Mouse (Mus musculus): ENCODE results near the gene Klf15. TPM values are rescaled to one million over a fixed set of nuclear protein-coding genes. Genes with fewer than 3 reads are reported as not detected.

Klf15 gene
- polyA plus RNA-seq, 1 experiment: 31.9 TPM

DNA sequence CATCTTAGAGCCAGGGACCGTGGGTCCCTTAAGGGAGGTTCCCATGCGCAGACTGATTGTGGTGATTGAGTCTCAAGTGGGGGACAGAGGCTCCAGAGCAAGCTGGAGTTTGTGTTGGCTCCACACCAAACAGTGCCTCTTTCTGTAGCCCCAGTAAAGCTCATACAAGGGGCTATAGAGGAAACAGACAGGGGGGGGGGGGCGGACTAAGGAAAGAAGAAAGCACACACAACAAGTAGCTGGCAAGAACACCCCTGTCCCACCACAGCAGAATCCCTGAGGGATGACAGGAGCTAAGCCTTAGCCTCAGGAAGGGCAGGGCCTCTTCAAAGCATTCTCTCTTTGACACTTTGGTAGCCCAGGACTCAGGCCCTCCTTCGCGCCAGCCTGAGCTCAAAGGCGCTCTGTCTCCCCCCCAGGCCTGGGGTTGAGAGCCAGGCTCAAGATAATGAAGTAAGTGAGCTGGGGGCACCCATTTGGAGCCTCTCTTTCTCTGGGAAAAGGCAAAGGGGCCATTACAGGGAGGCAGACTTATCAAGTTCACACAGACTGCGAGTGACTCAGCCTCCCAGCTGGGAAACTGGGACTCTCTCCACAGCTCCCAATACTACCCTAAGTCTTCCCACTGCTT, 33.0 kb downstream of the Klf15 start:
- Histone ChIP-seq H3K4me1 (ENCODE audit: control insufficient read depth, insufficient read depth, low read length) (no peaks in the 10 kb centered on the region), H3K4me3 (ENCODE audit: insufficient read depth, low read length) (no peak overlapping the region), H3K27ac (ENCODE audit: insufficient read depth, low read length) (no peak overlapping the region)
- TF ChIP-seq POLR2A (IDR thresholded peaks at IDR 0.05; ENCODE audit: extremely low read depth, insufficient read depth, low read length) (no peak), CTCF (IDR thresholded peaks at IDR 0.05; ENCODE audit: extremely low read depth, insufficient read depth, low read length) (no peak)

DNA sequence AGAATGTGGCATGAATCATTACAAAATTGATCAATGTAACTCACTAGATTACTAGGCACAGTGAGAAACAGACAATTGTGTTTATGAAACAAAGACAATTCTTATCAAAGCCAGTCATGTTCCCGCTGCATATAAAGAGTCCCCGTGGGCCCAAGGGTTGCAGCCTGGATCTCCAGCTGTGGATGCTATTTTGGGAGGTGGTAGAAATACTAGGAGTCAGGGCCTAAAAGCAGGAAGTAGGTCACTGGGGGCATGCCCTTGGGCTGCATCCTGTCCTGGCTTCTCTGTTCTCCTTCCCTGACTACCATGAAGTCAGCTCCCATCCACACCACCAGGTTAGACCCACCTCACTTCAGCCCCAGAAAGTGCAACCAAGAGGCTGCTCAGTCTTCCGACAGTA, 33.8 kb downstream of the Klf15 start:
- H3K4me3 ChIP-seq (ENCODE audit: insufficient read depth, low read length): no peak overlapping the region
- no peak for TF ChIP-seq CTCF (IDR thresholded peaks at IDR 0.05; ENCODE audit: extremely low read depth, insufficient read depth, low read length)
- TF ChIP-seq POLR2A (IDR thresholded peaks at IDR 0.05; ENCODE audit: extremely low read depth, insufficient read depth, low read length): no peak
- no peaks in the 10 kb centered on the region for H3K4me1 ChIP-seq (ENCODE audit: control insufficient read depth, insufficient read depth, low read length)
- H3K27ac ChIP-seq (ENCODE audit: insufficient read depth, low read length): no peak overlapping the region

DNA sequence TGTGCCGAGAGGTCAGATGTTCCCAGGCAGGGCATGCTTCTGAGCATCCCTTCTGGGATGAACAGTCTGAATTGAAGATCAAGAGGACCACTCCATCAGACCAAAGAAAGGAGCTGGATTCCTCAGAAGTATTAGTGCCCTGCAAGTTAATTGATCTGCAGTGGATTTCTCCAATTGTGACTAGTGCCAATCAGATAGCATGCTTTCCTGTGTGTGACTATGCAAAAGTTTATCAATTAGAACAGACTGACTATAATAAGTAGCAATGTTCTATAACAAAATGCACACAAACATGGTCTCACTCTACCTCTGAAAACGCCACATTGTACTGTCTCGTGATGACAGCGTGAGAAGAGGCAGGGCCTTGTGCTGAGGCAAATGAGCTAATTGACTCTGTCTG, 37.1 kb downstream of the Klf15 start:
- TF ChIP-seq CTCF (IDR thresholded peaks at IDR 0.05; ENCODE audit: extremely low read depth, insufficient read depth, low read length): no peak
- TF ChIP-seq POLR2A (IDR thresholded peaks at IDR 0.05; ENCODE audit: extremely low read depth, insufficient read depth, low read length): no peak
- H3K27ac ChIP-seq (ENCODE audit: insufficient read depth, low read length): no peak overlapping the region
- H3K4me1 ChIP-seq (ENCODE audit: control insufficient read depth, insufficient read depth, low read length): no peaks in the 10 kb centered on the region
- no peak overlapping the region for H3K4me3 ChIP-seq (ENCODE audit: insufficient read depth, low read length)

DNA sequence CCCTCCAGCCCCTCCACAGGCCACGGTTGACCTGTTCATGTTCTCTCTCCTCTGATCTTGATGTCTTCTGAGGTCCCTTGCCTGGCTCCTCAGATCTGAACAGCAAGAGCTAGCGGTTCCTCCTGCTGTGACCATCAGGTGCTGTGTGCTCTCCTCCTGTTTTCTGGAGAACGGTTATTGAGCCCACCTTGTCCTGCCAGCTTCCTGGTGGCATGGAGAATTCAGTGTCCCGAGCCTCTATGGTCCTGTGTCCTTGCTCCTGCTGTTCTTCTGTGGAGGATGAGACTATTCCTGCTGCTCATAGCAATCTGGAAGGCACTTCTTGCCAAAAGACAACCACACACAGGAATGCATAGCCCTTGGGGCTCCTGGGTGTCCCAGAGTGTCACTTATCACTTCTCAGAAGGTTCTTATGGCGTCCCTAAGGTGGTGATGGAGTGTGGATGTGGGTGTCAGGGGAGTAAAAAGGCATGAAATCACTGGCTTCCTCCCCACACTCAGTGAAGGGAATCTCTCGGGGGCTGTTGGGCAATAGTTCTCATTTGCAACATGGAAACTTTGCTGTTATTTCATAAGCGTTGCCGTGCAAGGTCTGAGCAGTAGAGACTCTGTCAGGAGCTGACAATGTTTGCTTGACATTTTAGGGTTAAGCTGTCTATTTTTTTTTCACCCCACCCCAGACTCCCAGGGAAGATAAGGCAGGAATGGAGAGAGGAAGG, 39.0 kb downstream of the Klf15 start:
- TF ChIP-seq POLR2A (IDR thresholded peaks at IDR 0.05; ENCODE audit: extremely low read depth, insufficient read depth, low read length) (no peak), CTCF (IDR thresholded peaks at IDR 0.05; ENCODE audit: extremely low read depth, insufficient read depth, low read length) (no peak)
- no peak overlapping the region for H3K4me3 ChIP-seq (ENCODE audit: insufficient read depth, low read length)
- peaks cover 2% of the 10 kb centered on the region; the same call in 1 of the 2 replicates for H3K4me1 ChIP-seq (ENCODE audit: control insufficient read depth, insufficient read depth, low read length)

DNA sequence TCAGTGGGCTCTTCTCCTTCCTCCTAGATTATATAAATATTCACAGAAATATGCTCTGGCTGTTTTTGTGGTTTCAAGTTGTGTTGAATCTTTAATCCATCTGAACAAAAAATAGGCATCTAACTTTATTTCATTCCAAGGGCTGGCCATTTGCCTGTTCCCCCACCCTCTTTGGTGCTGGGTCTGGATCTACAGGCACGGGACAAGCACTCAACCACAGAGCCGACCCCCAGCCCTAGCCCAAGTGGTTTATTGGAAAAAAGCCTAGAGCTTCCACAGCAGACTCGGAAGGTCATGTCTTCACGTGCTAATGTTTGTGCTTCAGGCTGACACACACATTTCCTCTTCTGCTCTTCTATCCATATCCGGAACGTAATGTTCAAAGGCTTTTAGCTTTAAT, 43.5 kb downstream of the Klf15 start:
- H3K27ac ChIP-seq (ENCODE audit: insufficient read depth, low read length): peak overlapping the region; percentile 75; the same call in 1 of the 2 replicates
- peaks cover 7% of the 10 kb centered on the region for H3K4me1 ChIP-seq (ENCODE audit: control insufficient read depth, insufficient read depth, low read length)
- no peak for TF ChIP-seq CTCF (IDR thresholded peaks at IDR 0.05; ENCODE audit: extremely low read depth, insufficient read depth, low read length)
- no peak overlapping the region for H3K4me3 ChIP-seq (ENCODE audit: insufficient read depth, low read length)

More for the DNA sequence above, 39.0 kb downstream of the Klf15 start:
- no peak overlapping the region for H3K27ac ChIP-seq (ENCODE audit: insufficient read depth, low read length)

DNA sequence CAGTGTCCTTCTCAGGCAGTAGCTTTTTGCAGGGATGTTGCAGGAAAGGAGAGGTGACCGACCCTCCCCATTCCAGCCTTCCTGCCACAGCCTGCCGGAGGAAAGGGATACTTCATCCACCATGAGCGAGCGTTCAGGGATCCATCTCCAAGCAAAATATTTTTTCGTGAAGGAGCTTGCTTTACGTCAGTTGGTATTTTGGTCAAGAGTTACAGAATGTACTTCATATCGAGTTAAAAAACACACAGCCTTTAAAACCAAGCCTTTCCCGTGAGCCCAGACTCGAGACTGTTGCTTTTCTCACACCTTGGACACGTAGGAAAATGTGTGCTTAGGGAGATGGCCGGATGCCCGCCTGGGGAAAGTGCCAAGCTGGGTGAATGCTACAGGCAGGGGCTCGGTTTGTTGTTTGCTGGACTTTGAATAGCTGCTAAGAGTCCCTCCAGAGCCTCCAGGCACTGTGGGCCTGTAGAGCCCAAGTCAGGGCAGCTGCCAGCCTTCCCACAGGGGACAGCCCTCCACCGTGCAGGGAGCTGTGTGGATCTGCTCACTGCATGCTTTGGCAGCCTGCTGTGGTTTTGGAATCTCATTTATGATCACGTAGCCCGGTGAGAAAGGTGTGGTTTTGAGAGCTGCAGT, 44.4 kb downstream of the Klf15 start:
- peaks cover 7% of the 10 kb centered on the region for H3K4me1 ChIP-seq (ENCODE audit: control insufficient read depth, insufficient read depth, low read length)
- H3K27ac ChIP-seq (ENCODE audit: insufficient read depth, low read length): peak overlapping the region; percentile 75
- TF ChIP-seq POLR2A (IDR thresholded peaks at IDR 0.05; ENCODE audit: extremely low read depth, insufficient read depth, low read length) (no peak), CTCF (IDR thresholded peaks at IDR 0.05; ENCODE audit: extremely low read depth, insufficient read depth, low read length) (no peak)
- no peak overlapping the region for H3K4me3 ChIP-seq (ENCODE audit: insufficient read depth, low read length)

DNA sequence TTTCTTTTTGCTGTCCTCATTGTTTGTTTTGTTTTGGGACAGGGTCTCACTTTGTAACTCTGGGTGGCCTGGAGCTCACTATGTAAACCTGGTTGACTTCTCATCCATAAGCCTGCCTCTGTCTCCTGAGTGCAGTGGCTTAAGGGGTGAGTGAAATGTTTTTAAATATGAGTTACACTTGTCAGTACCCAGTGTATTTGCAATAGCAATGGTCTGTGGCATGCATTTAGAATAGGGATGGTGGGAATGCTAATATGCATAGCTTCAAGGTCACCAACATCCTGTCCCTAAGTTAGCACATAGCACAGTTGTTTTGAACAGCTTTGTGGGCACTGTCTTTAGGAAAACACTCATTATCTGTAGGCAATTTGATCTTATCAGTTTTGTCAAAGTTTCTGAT, 45.1 kb downstream of the Klf15 start:
- Histone ChIP-seq H3K4me3 (ENCODE audit: insufficient read depth, low read length) (no peak overlapping the region), H3K27ac (ENCODE audit: insufficient read depth, low read length) (peak overlapping the region; percentile 37; the same call in 1 of the 2 replicates)
- no peak for TF ChIP-seq CTCF (IDR thresholded peaks at IDR 0.05; ENCODE audit: extremely low read depth, insufficient read depth, low read length)
- TF ChIP-seq POLR2A (IDR thresholded peaks at IDR 0.05; ENCODE audit: extremely low read depth, insufficient read depth, low read length): no peak

DNA sequence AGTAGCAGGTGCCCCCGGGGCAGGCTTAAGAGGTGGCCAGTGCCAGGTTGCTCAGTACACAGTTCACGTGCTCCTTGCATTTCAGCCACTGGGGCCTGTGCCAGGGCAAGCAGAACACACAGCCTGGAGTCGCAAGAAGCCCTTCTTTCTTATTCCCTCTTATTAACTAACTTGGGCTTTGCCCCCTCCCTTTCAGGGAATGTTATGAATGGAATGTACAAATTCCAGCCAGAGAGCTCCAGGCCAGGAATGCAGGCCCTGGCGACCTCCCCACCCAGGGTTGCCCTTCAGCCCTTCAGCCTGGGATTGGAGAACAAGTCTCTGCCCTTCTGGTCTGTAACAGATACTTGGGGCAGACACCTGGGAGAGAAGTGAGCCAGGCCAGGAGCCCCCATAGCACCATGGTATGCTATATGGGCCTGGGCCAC, 45.8 kb downstream of the Klf15 start:
- TF ChIP-seq POLR2A (IDR thresholded peaks at IDR 0.05; ENCODE audit: extremely low read depth, insufficient read depth, low read length) (no peak), CTCF (IDR thresholded peaks at IDR 0.05; ENCODE audit: extremely low read depth, insufficient read depth, low read length) (no peak)
- Histone ChIP-seq H3K4me1 (ENCODE audit: control insufficient read depth, insufficient read depth, low read length) (peaks cover 7% of the 10 kb centered on the region), H3K27ac (ENCODE audit: insufficient read depth, low read length) (peak overlapping the region; percentile 51), H3K4me3 (ENCODE audit: insufficient read depth, low read length) (no peak overlapping the region)

More for the DNA sequence above, 45.1 kb downstream of the Klf15 start:
- H3K4me1 ChIP-seq (ENCODE audit: control insufficient read depth, insufficient read depth, low read length): peaks cover 7% of the 10 kb centered on the region

DNA sequence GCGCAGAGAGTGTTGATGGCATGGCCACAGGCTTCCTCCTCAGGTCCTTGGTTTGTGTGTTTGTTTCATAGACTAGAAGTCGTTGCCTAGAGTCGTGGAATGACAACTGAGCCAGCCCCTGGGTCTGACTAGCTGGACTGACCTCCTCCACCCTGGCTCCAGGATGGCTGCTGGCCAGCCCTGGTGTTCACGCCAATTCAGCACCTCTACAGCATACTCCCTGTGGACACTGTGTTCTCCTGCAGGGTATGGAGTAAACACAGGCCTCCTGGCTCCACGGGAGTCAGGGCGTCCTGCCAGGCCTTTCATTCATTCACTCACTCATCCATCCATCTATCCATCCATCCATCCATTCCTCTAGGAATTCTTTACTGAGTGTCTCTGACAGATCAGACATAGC, 46.7 kb downstream of the Klf15 start:
- no peak overlapping the region for H3K4me3 ChIP-seq (ENCODE audit: insufficient read depth, low read length)
- H3K27ac ChIP-seq (ENCODE audit: insufficient read depth, low read length): 0 out of 2 replicates have a peak overlapping the region, but pooled peaks have one; percentile 51
- peaks cover 7% of the 10 kb centered on the region for H3K4me1 ChIP-seq (ENCODE audit: control insufficient read depth, insufficient read depth, low read length)
- TF ChIP-seq CTCF (IDR thresholded peaks at IDR 0.05; ENCODE audit: extremely low read depth, insufficient read depth, low read length): no peak
- no peak for TF ChIP-seq POLR2A (IDR thresholded peaks at IDR 0.05; ENCODE audit: extremely low read depth, insufficient read depth, low read length)

Measured in cortical plate, adult 2 months (tissue).